Mouse (Mus musculus) embryonic fibroblast, embryonic 13.5 days (primary cell): Measurements from ENCODE around the gene C1qtnf1.

ENCODE experiments used
- CTCF ChIP-seq: IDR thresholded peaks from 2 replicates; pipeline ENCODE4 v1.5.1; 2011; ENCODE audit warnings: mild to moderate bottlenecking, control low read depth, low read length, moderate library complexity, borderline replicate concordance; ENCODE audit not compliant: insufficient read depth
- POLR2A ChIP-seq: IDR thresholded peaks from 2 replicates; pipeline ENCODE4 v1.6.1; 2011; ENCODE audit warnings: low read depth, mild to moderate bottlenecking, control low read depth, low read length, moderate library complexity

DNA sequence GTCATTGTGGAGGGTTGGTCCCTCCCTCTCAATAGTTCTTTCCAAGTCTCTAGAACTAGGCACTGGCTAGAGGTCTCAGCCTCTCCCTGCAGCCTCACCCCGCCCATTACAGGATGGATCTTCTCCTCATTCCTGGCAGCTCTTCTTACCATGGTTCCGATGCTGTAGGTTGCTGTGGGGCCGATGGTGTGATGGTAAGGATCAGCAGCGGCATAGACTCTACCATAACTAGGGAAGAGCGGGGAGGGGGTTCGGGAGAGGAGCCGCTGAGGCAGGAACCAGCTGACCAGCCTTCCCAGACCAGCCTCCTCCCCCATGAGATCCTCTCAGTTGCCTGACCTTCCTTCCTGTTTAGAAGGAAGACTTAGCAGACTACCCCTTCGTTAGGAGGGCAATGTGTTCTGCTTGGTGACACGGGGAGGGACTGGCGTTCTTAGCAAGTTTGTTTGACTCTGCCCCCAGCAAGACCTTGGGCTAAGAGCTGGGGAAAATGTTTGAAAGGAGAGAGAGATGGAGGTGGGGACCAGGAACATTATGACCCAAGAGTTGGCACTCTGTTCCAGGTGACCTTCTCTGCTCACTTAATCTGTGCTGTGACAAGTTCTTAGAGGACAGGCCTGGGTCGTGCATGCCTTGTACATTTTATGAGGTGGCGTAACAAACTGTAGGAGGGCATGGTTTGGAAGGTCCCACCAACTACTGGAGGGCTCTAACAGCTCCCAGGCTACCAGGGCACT is 66.2 kb downstream of the C1qtnf1 start:
- no peak for TF ChIP-seq CTCF
- TF ChIP-seq POLR2A: no peak
